Mouse (Mus musculus) bone marrow, adult 2 months (tissue): ENCODE data around the gene 2210017I01Rik. TPM values are rescaled to one million over a fixed set of nuclear protein-coding genes. Genes with fewer than 3 reads are reported as not detected.

Experiments used
- H3K27ac ChIP-seq: fragments of 200-500 bp; 2 replicates; pipeline ENCODE4 v1.5.1; 2012; ENCODE audit warnings: low read depth, mild to moderate bottlenecking, control low read depth, inconsistent platforms, low read length; ENCODE audit not compliant: control insufficient read depth, poor library complexity, insufficient read depth
- H3K4me1 ChIP-seq: fragments of 200-500 bp; 2 replicates; pipeline ENCODE4 v1.6.1; 2011; ENCODE audit warnings: low read length; ENCODE audit not compliant: control insufficient read depth, insufficient read depth
- H3K4me3 ChIP-seq: fragments of 200-500 bp; replicated peaks from 2 replicates; pipeline ENCODE3; 2011; ENCODE audit warnings: mild to moderate bottlenecking, low read depth, low read length, control low read depth; ENCODE audit not compliant: control insufficient read depth
- CTCF ChIP-seq: fragments of 200-500 bp; IDR thresholded peaks from 2 replicates; pipeline ENCODE4 v1.5.1; 2011; ENCODE audit warnings: low read length, control low read depth; ENCODE audit not compliant: control insufficient read depth, insufficient read depth
- POLR2A ChIP-seq: fragments of 200-500 bp; IDR thresholded peaks from 2 replicates; pipeline ENCODE4 v1.6.1; 2011; ENCODE audit warnings: low read depth, mild to moderate bottlenecking, control low read depth, low read length, borderline replicate concordance; ENCODE audit not compliant: control insufficient read depth
- WGBS: fragments of 180-500 bp; shearing (Covaris S2); methylation state at CpG from one replicate; pipeline ENCODE4 v1.1.7; 2018; 5-methylcytosine and 5-hydroxymethylcytosine counted together
- polyA plus RNA-seq: library from polyadenylated mRNA; stranded (reverse); fragments of >200 nt; gene quantifications from 2 replicates; pipeline ENCODE4 v1.2.4, GENCODE M21; 2011; ENCODE audit warnings: low replicate concordance; ENCODE audit not compliant: missing spikeins, insufficient read depth, insufficient read length

The 2210017I01Rik gene
- polyA plus RNA-seq, 1 experiment = not detected

- TF ChIP-seq POLR2A = no peak
- TF ChIP-seq CTCF = no peak
- Histone ChIP-seq H3K4me1 (no peaks in the 10 kb centered on the region), H3K4me3 (no peak overlapping the region), H3K27ac (no peak overlapping the region)
- 79% methylated on average over 4 of the region's 4 CpGs for WGBS
These were observed 28.5 kb downstream of the 2210017I01Rik start for GRCm38 (mm10) chr3:92578652-92579413.

GRCm38 (mm10) chr3:92573449-92574041, 33.7 kb downstream of the 2210017I01Rik start, which contains the start of gene Ivl:
Ivl (minus strand) TSS chr3:92573735.
- no peak within 1 kb of the TSS for H3K4me3 ChIP-seq
- no peak within 1 kb of the TSS for H3K27ac ChIP-seq
- WGBS = 40% methylated on average over 1 of the region's 1 CpGs
- no peaks in the 10 kb centered on the region for H3K4me1 ChIP-seq
- TF ChIP-seq CTCF = no peak
- TF ChIP-seq POLR2A = no peak

GRCm38 (mm10) chr3:92572514-92573155, 34.7 kb downstream of the 2210017I01Rik start:
- no peak overlapping the region for H3K4me3 ChIP-seq
- TF ChIP-seq CTCF = no peak
- TF ChIP-seq POLR2A = no peak
- 22% methylated on average over 2 of the region's 2 CpGs for WGBS

GRCm38 (mm10) chr3:92568752-92569151, 38.5 kb downstream of the 2210017I01Rik start:
- no peak for TF ChIP-seq CTCF
- no peak for TF ChIP-seq POLR2A
- H3K4me1 ChIP-seq = no peaks in the 10 kb centered on the region
- WGBS = 78% methylated on average over 2 of the region's 2 CpGs
- no peak overlapping the region for H3K4me3 ChIP-seq
- no peak overlapping the region for H3K27ac ChIP-seq

More at GRCm38 (mm10) chr3:92572514-92573155, 34.7 kb downstream of the 2210017I01Rik start:
- H3K4me1 ChIP-seq = no peaks in the 10 kb centered on the region
- no peak overlapping the region for H3K27ac ChIP-seq

GRCm38 (mm10) chr3:92565418-92565817, 41.9 kb downstream of the 2210017I01Rik start:
- no peak for TF ChIP-seq CTCF
- TF ChIP-seq POLR2A = no peak
- Histone ChIP-seq H3K27ac (no peak overlapping the region), H3K4me1 (no peaks in the 10 kb centered on the region), H3K4me3 (no peak overlapping the region)

Other genes starting within 250 kb of the 2210017I01Rik start
- gene Sprr2f, start 242.3 kb downstream of the 2210017I01Rik start, polyA plus RNA-seq = not detected in 2 replicates
- not detected in 2 replicates for gene Sprr2h, start 221.8 kb downstream of the 2210017I01Rik start, polyA plus RNA-seq
- not detected in 2 replicates for gene Sprr2i, start 199.5 kb downstream of the 2210017I01Rik start, polyA plus RNA-seq
- gene Sprr2j-ps, start 189.4 kb downstream of the 2210017I01Rik start, polyA plus RNA-seq = not detected in 2 replicates
- gene Gm9774, start 178.1 kb downstream of the 2210017I01Rik start, polyA plus RNA-seq = 36.1 and 44.7 TPM in 2 replicates
- gene Sprr2k, start 174.9 kb downstream of the 2210017I01Rik start, polyA plus RNA-seq = not detected in 2 replicates
- not detected in 2 replicates for gene Sprr1b, start 168.7 kb downstream of the 2210017I01Rik start, polyA plus RNA-seq
- gene Sprr3, start 148.8 kb downstream of the 2210017I01Rik start, polyA plus RNA-seq = not detected in 2 replicates
- not detected in 2 replicates for gene Sprr1a, start 121.6 kb downstream of the 2210017I01Rik start, polyA plus RNA-seq
- not detected in 2 replicates for gene Sprr4, start 107.0 kb downstream of the 2210017I01Rik start, polyA plus RNA-seq
- gene 2310046K23Rik, start 73.0 kb downstream of the 2210017I01Rik start, polyA plus RNA-seq = not detected in 2 replicates
- gene Ivl, start 33.8 kb downstream of the 2210017I01Rik start, polyA plus RNA-seq = not detected in 2 replicates
- not detected in 2 replicates for gene Smcp, start 18.5 kb downstream of the 2210017I01Rik start, polyA plus RNA-seq
- not detected in 2 replicates for gene Lce6a, start 14.2 kb upstream of the 2210017I01Rik start, polyA plus RNA-seq
- not detected in 2 replicates for gene Lce1a1, start 40.8 kb upstream of the 2210017I01Rik start, polyA plus RNA-seq
- gene Lce1b, start 49.4 kb upstream of the 2210017I01Rik start, polyA plus RNA-seq = not detected in 2 replicates
- gene Lce1a2, start 62.8 kb upstream of the 2210017I01Rik start, polyA plus RNA-seq = not detected in 2 replicates
- gene Lce1c, start 71.8 kb upstream of the 2210017I01Rik start, polyA plus RNA-seq = not detected in 2 replicates
- gene Lce1d, start 79.7 kb upstream of the 2210017I01Rik start, polyA plus RNA-seq = not detected in 2 replicates
- not detected in 2 replicates for gene Lce1e, start 101.6 kb upstream of the 2210017I01Rik start, polyA plus RNA-seq
- gene Lce1f, start 112.9 kb upstream of the 2210017I01Rik start, polyA plus RNA-seq = not detected in 2 replicates
- not detected in 2 replicates for gene Gm38119, start 131.6 kb upstream of the 2210017I01Rik start, polyA plus RNA-seq
- gene Lce1g, start 144.8 kb upstream of the 2210017I01Rik start, polyA plus RNA-seq = not detected in 2 replicates
- not detected in 2 replicates for gene Lce1h, start 157.6 kb upstream of the 2210017I01Rik start, polyA plus RNA-seq
- gene Lce1i, start 171.4 kb upstream of the 2210017I01Rik start, polyA plus RNA-seq = not detected in 2 replicates
- gene Lce1j, start 183.0 kb upstream of the 2210017I01Rik start, polyA plus RNA-seq = not detected in 2 replicates
- gene Lce1k, start 200.4 kb upstream of the 2210017I01Rik start, polyA plus RNA-seq = not detected in 2 replicates
- not detected in 2 replicates for gene Kprp, start 219.8 kb upstream of the 2210017I01Rik start, polyA plus RNA-seq
- gene Lce1l, start 243.8 kb upstream of the 2210017I01Rik start, polyA plus RNA-seq = not detected in 2 replicates